Mouse (Mus musculus) heart, embryonic 12.5 days (tissue): Measurements from ENCODE around the gene Rnh1. TPM values are rescaled to one million over a fixed set of nuclear protein-coding genes. Genes with fewer than 3 reads are reported as not detected.
A peak's percentile ranks its signal among the peaks of the same experiment; 100 is the strongest.

ENCODE experiments used
- ATAC-seq: fragments of 200-750 bp; cut with Nextera tagmentation; 2 replicates; pipeline ENCODE4 v1.8.0; 2017; ENCODE audit warnings: moderate TSS enrichment, moderate library complexity; ENCODE audit not compliant: insufficient number of reproducible peaks, low FRiP score
- H3K27ac ChIP-seq: fragments of 300-500 bp; sonication (generic); 2 replicates; pipeline ENCODE4 v1.5.1; 2016; ENCODE audit warnings: mild to moderate bottlenecking, moderate library complexity; ENCODE audit not compliant: poor library complexity, severe bottlenecking
- H3K27me3 ChIP-seq: fragments of 300-500 bp; sonication (generic); replicated peaks from 2 replicates; pipeline ENCODE4 v1.6.1; 2016; ENCODE audit warnings: mild to moderate bottlenecking, moderate library complexity
- H3K36me3 ChIP-seq: fragments of 300-500 bp; sonication (generic); 2 replicates; pipeline ENCODE4 v1.6.1; 2016; ENCODE audit warnings: mild to moderate bottlenecking, moderate library complexity
- H3K4me1 ChIP-seq: fragments of 300-500 bp; sonication (generic); replicated peaks from 2 replicates; pipeline ENCODE4 v1.6.1; 2016; ENCODE audit warnings: mild to moderate bottlenecking
- H3K4me2 ChIP-seq: fragments of 300-500 bp; sonication (generic); 2 replicates; pipeline ENCODE4 v1.6.1; 2016; ENCODE audit warnings: mild to moderate bottlenecking, moderate library complexity
- H3K4me3 ChIP-seq: fragments of 300-500 bp; sonication (generic); 2 replicates; pipeline ENCODE4 v1.5.1; 2016; ENCODE audit warnings: mild to moderate bottlenecking
- H3K9ac ChIP-seq: fragments of 300-500 bp; sonication (generic); 2 replicates; pipeline ENCODE4 v1.6.1; 2016; ENCODE audit warnings: mild to moderate bottlenecking, moderate library complexity
- H3K9me3 ChIP-seq: fragments of 300-500 bp; sonication (generic); replicated peaks from 2 replicates; pipeline ENCODE4 v1.6.1; 2016; ENCODE audit warnings: mild to moderate bottlenecking, moderate library complexity
- WGBS: fragments of 180-500 bp; shearing (Covaris S2); methylation state at CpG from one replicate; pipeline ENCODE4 v1.1.7; 2016; 5-methylcytosine and 5-hydroxymethylcytosine counted together
- polyA plus RNA-seq: library from polyadenylated mRNA; unstranded; fragments of >200 nt; fragmentation: Nextera tagmentation; extraction: Ambion mirVana; gene quantifications from 2 replicates; pipeline ENCODE4 v1.2.1, GENCODE M21; 2016

Rnh1 gene
- 82.4 and 88.2 TPM in 2 replicates for polyA plus RNA-seq

DNA sequence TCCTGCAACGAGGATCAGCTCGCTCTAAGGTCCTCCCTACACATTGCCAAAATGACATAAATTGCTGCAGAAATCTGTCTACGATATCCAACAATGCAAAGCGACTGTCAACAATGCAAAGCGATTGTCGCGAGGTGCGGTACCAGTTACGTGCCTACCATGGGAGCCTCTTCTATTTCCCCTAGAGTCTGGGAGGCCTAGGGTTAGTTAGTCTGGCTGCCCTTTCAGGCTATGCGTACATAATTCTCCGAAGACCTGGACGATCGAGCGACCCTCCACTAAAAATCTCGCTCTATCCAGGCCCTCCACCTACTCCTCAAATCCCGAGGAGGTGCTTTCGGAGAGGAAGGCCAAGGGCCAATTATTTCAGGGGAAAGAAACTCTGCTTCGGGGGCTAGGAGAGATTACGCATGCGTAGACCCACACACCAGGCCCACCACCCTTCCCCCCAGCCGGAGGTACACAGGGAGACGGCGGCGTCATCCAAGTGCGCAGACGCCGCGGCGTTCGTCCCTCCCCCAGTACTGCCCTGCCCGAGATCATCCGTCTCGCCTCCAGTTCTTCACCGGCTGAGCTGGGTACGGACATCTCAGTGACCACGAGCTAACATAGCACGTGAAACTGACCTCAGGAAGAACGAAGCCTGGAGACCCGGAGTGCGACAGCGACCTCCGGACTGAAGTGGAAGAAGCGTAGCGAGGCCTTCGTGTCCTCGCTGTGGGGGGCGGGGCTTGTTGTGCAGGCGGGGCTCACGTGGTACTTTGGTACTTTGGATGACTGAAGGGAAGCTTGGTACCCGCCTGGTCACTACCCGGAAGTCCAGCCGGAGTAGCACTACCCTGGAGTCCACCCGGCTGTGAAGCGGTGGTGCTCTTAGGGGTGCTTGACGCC is at the start of gene Rnh1:
Gene Rnh1, minus strand, starts transcription at position 742 of the 891 bp plus-strand sequence.
- H3K4me1 ChIP-seq = peaks cover 25% of the 10 kb centered on the region
- H3K27me3 ChIP-seq = peaks cover 4% of the 10 kb centered on the region; the same call in 1 of the 2 replicates
- peak within 1 kb of the TSS; percentile 91 for H3K27ac ChIP-seq
- 4% methylated on average over 55 of the region's 55 CpGs for WGBS
- peak within 1 kb of the TSS; percentile 76 for H3K9ac ChIP-seq
- ATAC-seq = peak; percentile 95
- H3K4me2 ChIP-seq = peak within 1 kb of the TSS; percentile 68
- peak within 1 kb of the TSS; percentile 58 for H3K4me3 ChIP-seq
- H3K36me3 ChIP-seq = no peaks in the 10 kb centered on the region
- H3K9me3 ChIP-seq = no peaks in the 10 kb centered on the region

DNA sequence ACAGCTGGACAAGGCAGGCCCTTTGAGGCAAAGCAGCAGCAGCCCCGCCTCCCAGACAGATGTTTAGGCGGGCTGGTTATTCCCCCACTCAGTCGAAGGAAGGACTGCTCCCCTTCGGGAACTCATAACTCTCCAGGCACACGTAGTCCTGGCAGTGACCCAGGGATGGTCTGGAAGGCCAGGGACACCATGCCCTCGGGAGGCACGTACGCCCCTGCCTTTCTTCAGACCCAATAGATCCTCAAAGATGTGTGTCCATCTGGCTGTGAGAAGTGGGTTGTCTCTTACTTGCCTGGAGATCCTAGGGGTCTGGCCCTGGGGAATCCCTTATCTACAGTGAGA is 49.4 kb upstream of the Rnh1 start:
- Histone ChIP-seq H3K36me3 (0 out of 2 replicates have a peak, but pooled peaks cover 3% of the 10 kb centered on the region), H3K4me1 (peaks cover 32% of the 10 kb centered on the region), H3K27me3 (no peaks in the 10 kb centered on the region), H3K9ac (peak overlapping the region; percentile 47), H3K9me3 (no peaks in the 10 kb centered on the region), H3K4me2 (peak overlapping the region; percentile 63), H3K4me3 (peak overlapping the region; percentile 66), H3K27ac (peak overlapping the region; percentile 88)
- ATAC-seq = no peak
- WGBS = 10% methylated on average over 8 of the region's 8 CpGs

DNA sequence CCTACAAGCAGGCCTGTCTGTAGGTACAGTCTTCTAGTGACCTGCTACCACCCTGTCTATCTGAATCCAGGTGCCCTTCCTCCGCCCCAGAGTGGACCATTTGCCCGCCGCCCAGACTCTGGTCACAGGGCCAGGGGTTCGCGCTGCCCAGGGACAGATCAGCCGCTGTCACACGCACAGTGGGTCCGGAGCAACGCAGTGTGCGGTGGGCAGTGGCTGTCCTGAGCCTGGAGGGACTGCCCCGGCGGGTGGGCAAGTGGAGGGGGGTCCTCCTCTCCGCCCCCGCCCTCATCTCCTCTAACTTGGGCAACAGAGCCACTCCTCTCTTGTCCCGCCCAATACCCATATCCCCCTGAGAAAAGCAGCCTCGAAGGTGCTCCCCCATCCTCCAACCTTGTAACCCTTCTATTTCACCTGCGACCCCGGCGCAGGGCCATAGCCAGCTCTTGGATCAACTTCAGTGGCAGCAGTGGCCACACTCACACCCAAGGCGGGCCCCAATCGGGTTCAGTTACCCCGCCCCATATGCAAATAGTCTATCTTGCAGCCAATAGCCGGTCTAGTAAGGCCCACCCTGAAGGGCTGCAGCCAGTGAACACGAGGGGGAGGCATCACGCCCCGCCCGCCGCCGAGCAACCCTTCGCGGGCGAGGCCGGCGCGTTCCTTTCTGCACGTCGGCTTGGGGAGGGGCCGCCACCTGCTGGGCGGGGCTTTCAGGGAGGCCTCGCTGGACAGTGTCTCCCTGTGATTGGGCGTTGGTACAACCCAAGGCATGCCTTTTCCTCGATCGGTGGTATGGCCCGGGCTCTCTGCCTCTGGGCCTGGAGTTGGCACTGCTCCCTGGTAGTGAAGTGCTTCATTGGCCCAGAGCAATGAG is 48.8 kb upstream of the Rnh1 start:
- H3K9me3 ChIP-seq = no peaks in the 10 kb centered on the region
- peak overlapping the region; percentile 91 for H3K4me2 ChIP-seq
- peaks cover 38% of the 10 kb centered on the region for H3K4me1 ChIP-seq
- no peaks in the 10 kb centered on the region for H3K27me3 ChIP-seq
- H3K9ac ChIP-seq = peak overlapping the region; percentile 90
- peak overlapping the region; percentile 88 for H3K27ac ChIP-seq
- peak overlapping the region; percentile 66 for H3K4me3 ChIP-seq
- ATAC-seq = peak; percentile 97
- WGBS = 3% methylated on average over 44 of the region's 44 CpGs
- 0 out of 2 replicates have a peak, but pooled peaks cover 3% of the 10 kb centered on the region for H3K36me3 ChIP-seq

DNA sequence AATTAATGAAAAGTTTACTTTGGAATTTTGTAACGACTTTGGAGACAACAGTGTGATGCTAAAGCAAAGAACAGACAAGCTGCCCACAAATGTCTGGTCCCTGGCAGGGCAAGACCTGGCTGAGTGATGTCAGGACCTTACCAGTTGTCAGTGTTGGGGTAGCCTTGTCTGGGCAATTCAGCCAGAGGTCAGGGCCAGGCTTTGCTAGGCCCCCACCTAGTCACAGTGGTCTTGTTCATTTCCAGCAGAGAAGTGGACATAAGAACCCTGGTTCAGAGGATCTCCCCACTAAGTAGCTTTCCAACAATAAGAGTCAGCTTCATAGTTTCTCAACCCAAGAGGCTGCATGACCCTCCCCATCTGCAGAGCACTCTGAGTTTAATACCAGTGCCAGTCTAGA is 47.7 kb upstream of the Rnh1 start:
- Histone ChIP-seq H3K9me3 (no peaks in the 10 kb centered on the region), H3K4me1 (peaks cover 42% of the 10 kb centered on the region), H3K27ac (no peak overlapping the region), H3K9ac (peak overlapping the region; percentile 90), H3K27me3 (no peaks in the 10 kb centered on the region), H3K36me3 (0 out of 2 replicates have a peak, but pooled peaks cover 3% of the 10 kb centered on the region), H3K4me3 (peak overlapping the region; percentile 66), H3K4me2 (peak overlapping the region; percentile 91)
- ATAC-seq = no peak
- 87% methylated on average over 1 of the region's 1 CpGs for WGBS

DNA sequence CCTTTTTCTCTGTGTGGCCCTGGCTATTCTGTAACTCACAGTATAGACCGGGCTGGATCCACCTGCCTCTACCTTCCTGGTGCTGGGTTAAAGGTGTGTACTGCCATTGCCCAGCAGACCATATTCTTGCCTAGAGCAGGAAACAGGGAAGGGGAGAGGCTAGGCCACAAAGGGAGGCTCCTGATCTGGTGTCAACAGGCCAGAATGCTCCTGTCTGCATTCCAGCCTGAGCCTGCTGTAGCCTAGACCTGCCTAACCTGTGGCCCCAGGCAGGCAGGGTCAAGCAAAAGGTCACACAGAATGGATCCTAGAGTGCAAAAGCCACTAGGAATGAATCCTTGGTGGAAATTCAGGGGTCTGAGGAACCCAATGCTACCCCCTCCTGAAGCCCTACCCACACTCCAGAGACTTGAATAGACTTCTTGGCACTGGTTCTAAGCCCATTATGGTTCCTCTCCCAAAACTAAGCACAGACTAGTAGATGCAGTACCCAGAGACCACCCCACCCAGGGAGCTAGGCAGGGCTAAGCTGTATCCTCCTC is 47.0 kb upstream of the Rnh1 start:
- no peaks in the 10 kb centered on the region for H3K9me3 ChIP-seq
- no peak for ATAC-seq
- WGBS = 94% methylated on average over 1 of the region's 1 CpGs
- H3K36me3 ChIP-seq = 0 out of 2 replicates have a peak, but pooled peaks cover 3% of the 10 kb centered on the region
- no peaks in the 10 kb centered on the region for H3K27me3 ChIP-seq
- no peak overlapping the region; the same call in 1 of the 2 replicates for H3K4me2 ChIP-seq
- H3K4me1 ChIP-seq = peaks cover 47% of the 10 kb centered on the region
- H3K27ac ChIP-seq = no peak overlapping the region
- H3K9ac ChIP-seq = no peak overlapping the region
- H3K4me3 ChIP-seq = no peak overlapping the region

DNA sequence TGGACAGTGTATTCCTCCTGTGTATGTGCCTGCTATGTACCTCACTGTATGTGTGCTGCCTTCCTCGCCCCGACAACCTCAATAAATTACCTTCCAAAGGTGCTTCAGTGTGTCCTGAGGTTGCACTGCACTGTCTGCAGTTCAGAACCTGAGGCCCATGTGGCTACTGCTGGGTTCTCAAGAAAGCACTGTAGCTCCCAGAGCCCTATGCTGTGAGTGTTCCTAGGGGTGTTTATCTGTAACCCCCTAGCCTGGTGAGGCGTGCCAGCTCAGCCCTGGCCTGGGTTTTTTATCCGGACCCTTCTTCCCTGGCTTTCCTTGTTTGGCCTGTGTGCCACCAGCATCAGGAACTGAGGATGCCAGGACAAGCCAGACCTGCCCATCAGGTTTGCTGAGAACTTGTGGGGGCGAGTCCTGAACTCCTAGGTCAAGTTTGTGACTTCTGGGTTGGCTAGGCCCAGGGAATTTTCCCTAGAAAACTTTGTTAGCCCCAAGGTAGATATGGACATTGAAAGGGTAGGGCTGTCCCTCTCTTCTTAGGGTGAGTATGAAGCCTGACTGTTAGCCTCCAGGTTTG is 46.0 kb upstream of the Rnh1 start:
- 89% methylated on average over 5 of the region's 5 CpGs for WGBS
- no peak overlapping the region for H3K4me2 ChIP-seq
- 0 out of 2 replicates have a peak, but pooled peaks cover 3% of the 10 kb centered on the region for H3K36me3 ChIP-seq
- H3K27me3 ChIP-seq = 0 out of 2 replicates have a peak, but pooled peaks cover 2% of the 10 kb centered on the region
- no peak overlapping the region for H3K9ac ChIP-seq
- no peak for ATAC-seq
- H3K9me3 ChIP-seq = no peaks in the 10 kb centered on the region
- no peak overlapping the region for H3K27ac ChIP-seq
- no peak overlapping the region for H3K4me3 ChIP-seq
- peaks cover 47% of the 10 kb centered on the region for H3K4me1 ChIP-seq

DNA sequence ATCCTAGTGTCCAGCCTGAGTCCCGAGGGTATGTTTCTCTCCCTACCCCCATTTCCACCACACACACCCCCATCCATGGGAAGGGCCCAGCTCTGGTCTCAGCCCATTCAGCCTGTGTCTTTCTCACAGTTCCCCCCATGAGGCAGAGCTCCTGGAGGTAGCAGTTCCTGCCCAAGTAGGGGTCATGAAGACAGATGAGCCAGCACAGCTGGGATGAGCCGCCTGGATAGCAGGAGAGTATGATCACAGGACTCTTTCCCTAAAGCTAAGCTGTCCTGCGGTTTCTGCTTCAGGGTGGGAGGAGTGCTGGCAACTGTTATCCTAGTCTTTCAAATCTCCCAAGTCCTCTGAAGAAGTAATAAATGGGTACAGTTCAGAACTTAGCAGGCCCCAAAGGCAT is 45.5 kb upstream of the Rnh1 start:
- peaks cover 46% of the 10 kb centered on the region for H3K4me1 ChIP-seq
- no peak overlapping the region for H3K4me2 ChIP-seq
- peak overlapping the region; percentile 9; the same call in 1 of the 2 replicates for H3K9ac ChIP-seq
- H3K27me3 ChIP-seq = 0 out of 2 replicates have a peak, but pooled peaks cover 3% of the 10 kb centered on the region
- 0 out of 2 replicates have a peak, but pooled peaks cover 3% of the 10 kb centered on the region for H3K36me3 ChIP-seq
- WGBS = 77% methylated on average over 3 of the region's 3 CpGs
- H3K4me3 ChIP-seq = no peak overlapping the region
- H3K27ac ChIP-seq = no peak overlapping the region
- no peak for ATAC-seq
- H3K9me3 ChIP-seq = no peaks in the 10 kb centered on the region

DNA sequence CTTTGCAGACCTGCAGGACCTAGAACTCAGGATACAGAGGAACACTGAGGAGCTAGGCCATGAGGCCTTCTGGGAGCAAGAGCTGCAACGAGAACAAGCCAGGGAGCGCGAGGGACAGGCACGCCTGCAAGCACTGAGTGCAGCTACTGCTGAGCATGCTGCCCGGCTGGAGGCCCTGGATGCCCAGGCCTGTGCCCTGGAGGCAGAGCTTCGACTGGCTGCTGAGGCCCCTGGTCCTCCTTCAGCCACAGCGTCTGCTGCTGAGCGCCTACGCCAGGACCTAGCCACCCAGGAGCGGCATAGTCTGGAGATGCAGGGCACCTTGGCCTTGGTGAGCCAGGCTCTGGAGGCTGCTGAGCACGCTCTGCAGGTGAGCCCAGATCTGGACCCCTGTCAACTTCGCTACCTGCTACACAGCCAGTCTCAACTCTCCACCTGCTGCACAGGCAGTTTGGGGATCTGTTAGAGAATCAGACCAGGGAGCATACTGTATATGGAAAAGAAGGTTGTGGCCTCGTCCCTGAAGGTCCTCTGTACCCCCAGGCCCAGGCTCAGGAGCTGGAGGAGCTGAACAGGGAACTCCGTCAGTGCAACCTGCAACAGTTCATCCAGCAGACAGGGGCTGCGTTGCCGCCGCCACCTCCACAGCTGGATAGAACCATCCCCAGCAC is 44.8 kb upstream of the Rnh1 start:
- WGBS = 88% methylated on average over 17 of the region's 17 CpGs
- Histone ChIP-seq H3K4me2 (no peak overlapping the region), H3K4me3 (no peak overlapping the region), H3K27ac (no peak overlapping the region), H3K4me1 (peaks cover 40% of the 10 kb centered on the region), H3K27me3 (0 out of 2 replicates have a peak, but pooled peaks cover 3% of the 10 kb centered on the region), H3K9ac (0 out of 2 replicates have a peak overlapping the region, but pooled peaks have one; percentile 9), H3K9me3 (no peaks in the 10 kb centered on the region), H3K36me3 (0 out of 2 replicates have a peak, but pooled peaks cover 3% of the 10 kb centered on the region)
- no peak for ATAC-seq

DNA sequence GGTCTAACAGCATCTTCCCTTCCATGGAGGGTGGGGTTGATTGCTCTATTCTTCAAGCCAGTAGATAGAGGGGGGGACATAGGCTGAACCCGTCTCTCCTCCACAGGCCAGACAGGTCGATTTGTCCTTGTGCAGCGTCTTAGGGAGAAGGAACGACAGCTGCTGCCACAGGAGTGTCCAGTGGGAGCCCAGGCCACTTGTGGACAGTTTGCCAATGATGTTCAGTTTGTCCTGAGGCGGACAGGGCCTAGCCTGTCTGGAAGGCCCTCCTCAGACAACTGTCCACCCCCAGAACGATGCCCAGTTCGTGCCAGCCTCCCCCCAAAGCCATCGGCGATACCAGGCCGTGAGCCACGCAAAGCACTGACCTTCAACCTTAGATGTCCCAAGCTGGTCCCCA is 44.2 kb upstream of the Rnh1 start:
- Histone ChIP-seq H3K36me3 (0 out of 2 replicates have a peak, but pooled peaks cover 3% of the 10 kb centered on the region), H3K27ac (peak overlapping the region; percentile 66; the same call in 1 of the 2 replicates), H3K9ac (peak overlapping the region; percentile 65; the same call in 1 of the 2 replicates), H3K4me2 (peak overlapping the region; percentile 83), H3K9me3 (no peaks in the 10 kb centered on the region), H3K4me1 (peaks cover 35% of the 10 kb centered on the region), H3K4me3 (peak overlapping the region; percentile 74), H3K27me3 (0 out of 2 replicates have a peak, but pooled peaks cover 8% of the 10 kb centered on the region)
- ATAC-seq = no peak
- 83% methylated on average over 11 of the region's 11 CpGs for WGBS
